Mouse (Mus musculus) lung, adult 2 months (tissue): Measurements from ENCODE around the gene Olfr958. TPM values are rescaled to one million over a fixed set of nuclear protein-coding genes. Genes with fewer than 3 reads are reported as not detected.

Source experiments
- DNase-seq: peaks from one replicate; pipeline ENCODE4 v3.0.0; 2022
- H3K4me1 ChIP-seq: fragments of 200-500 bp; 2 replicates; pipeline ENCODE4 v1.6.1; 2011; ENCODE audit warnings: low read length; ENCODE audit not compliant: control insufficient read depth, insufficient read depth
- H3K4me3 ChIP-seq: fragments of 200-500 bp; replicated peaks from 2 replicates; pipeline ENCODE3; 2011; ENCODE audit warnings: low read depth, mild to moderate bottlenecking, control low read depth, low read length; ENCODE audit errors: extremely low read depth
- CTCF ChIP-seq: fragments of 200-500 bp; IDR thresholded peaks from 2 replicates; pipeline ENCODE4 v1.5.1; 2011; ENCODE audit warnings: mild to moderate bottlenecking, low read length, control low read depth; ENCODE audit not compliant: insufficient read depth
- POLR2A ChIP-seq: fragments of 200-500 bp; IDR thresholded peaks from 2 replicates; pipeline ENCODE4 v1.6.1; 2011; ENCODE audit warnings: low read depth, mild to moderate bottlenecking, control low read depth, low read length, borderline replicate concordance; ENCODE audit errors: extremely low read depth
- WGBS: fragments of 180-500 bp; shearing (Covaris S2); methylation state at CpG from one replicate; pipeline ENCODE4 v1.1.7; 2018; 5-methylcytosine and 5-hydroxymethylcytosine counted together
- polyA plus RNA-seq: library from polyadenylated mRNA; depleted of rRNA; stranded (reverse); fragments of >200 nt; gene quantifications from 2 replicates; pipeline ENCODE4 v1.2.3, GENCODE M21; 2012; rRNA removed

The Olfr958 gene
- not detected in 2 replicates for polyA plus RNA-seq

- WGBS, result 55% methylated on average over 2 of the region's 2 CpGs
- no peak for DNase-seq
- Histone ChIP-seq H3K4me3 (no peak within 1 kb of the TSS), H3K4me1 (no peaks in the 10 kb centered on the region)
- no peak for TF ChIP-seq CTCF
- TF ChIP-seq POLR2A, result no peak
Measured at GRCm38 (mm10) chr9:39553946-39554345, at the start of gene Olfr958. TSS of gene Olfr958 (minus strand) at chr9:39554054.

DNA sequence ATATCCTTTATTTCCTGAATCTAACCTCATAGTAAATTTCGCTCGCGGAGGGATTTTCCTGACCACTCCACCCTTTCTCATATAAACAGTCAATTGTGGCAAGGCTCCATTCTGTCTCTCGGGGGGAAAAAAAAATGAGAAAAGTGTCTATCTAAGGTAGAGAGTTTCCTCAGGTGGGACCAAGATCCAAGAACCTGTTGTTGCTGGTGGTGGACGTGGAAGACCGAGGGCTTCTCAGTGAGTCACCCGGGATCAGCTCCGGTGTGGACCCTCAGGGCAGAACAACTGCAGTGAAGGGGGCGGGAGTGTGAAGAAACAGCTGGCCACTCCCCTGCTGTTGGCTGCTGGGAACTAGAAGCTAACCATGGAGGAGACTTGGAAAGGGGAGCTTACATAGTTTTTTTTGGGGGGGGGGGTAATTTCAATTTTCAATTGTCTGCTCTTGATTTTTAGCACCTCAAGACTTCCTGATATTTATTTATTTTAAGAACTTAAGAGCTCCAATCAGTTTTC lies 49.5 kb upstream of the Olfr958 start:
- Histone ChIP-seq H3K4me1 (no peaks in the 10 kb centered on the region), H3K4me3 (no peak overlapping the region)
- WGBS, result 2% methylated on average over 9 of the region's 9 CpGs
- TF ChIP-seq POLR2A, result no peak
- no peak for TF ChIP-seq CTCF
- DNase-seq, result no peak

DNA sequence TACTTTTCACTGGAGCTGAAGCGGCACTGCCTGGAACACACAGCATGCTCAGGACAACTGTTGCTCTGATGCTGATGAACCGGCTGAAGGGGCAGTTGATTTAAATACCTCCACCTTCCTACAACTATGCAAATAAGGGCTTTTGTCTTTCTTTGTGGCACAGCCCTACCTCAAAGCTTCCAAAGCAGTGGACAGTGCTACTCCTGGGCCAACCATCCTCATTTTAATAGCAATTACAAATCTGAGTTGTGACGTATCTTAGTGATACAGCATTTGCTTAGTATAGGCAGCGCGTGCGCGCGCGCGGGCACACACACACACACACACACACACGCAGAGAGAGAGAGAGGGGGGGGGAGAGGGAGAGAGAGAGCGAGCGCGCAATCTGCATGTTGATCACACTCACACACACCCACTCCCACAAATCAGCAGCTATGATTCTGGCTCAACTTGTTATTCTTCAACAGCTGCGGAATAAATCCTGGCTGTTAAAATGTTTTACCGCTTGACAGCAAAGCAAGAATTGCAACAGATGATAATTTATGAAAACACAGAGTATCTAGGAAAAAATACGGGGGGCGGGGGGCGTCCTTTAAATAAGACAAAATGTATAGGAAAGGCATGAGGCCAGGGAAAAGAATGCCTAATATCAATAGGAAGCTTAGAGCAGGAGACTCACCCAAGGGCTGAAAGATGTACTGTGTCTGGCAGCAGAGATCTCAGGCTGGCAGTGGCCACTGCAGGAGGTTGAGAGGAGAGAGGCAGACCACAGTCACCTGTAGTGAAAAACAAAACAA lies 48.9 kb upstream of the Olfr958 start:
- Histone ChIP-seq H3K4me1 (no peaks in the 10 kb centered on the region), H3K4me3 (no peak overlapping the region)
- WGBS, result 3% methylated on average over 19 of the region's 19 CpGs
- no peak for DNase-seq
- no peak for TF ChIP-seq POLR2A
- TF ChIP-seq CTCF, result no peak

DNA sequence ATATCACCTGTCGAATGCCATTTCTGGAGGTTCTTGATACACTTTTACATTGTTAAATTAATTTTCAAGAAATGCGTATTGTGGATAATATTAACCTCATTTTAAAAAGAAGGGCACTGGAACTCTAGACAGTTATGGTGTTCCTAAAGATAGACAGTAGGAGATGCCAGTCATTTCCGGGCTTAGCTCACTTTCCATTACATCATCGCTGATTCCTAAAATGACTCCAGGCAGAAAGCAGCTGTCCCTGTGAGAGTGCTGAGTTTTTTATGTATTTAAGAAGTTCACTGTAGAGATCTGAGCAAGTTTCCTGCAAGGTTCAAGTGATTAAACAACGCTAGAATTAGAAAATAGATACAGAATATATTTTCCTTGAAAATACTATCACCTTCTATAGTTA lies 23.2 kb upstream of the Olfr958 start:
- DNase-seq, result no peak
- Histone ChIP-seq H3K4me3 (no peak overlapping the region), H3K4me1 (no peaks in the 10 kb centered on the region)
- 74% methylated on average over 5 of the region's 5 CpGs for WGBS
- TF ChIP-seq CTCF, result no peak
- TF ChIP-seq POLR2A, result no peak

GRCm38 (mm10) chr9:39575469-39575868 lies 21.6 kb upstream of the Olfr958 start, which contains the start of gene Olfr959:
TSS of gene Olfr959 (minus strand) at chr9:39575569.
- TF ChIP-seq CTCF, result no peak
- no peak for TF ChIP-seq POLR2A
- Histone ChIP-seq H3K4me3 (no peak within 1 kb of the TSS), H3K4me1 (no peaks in the 10 kb centered on the region)
- DNase-seq, result no peak
- WGBS, result 76% methylated on average over 3 of the region's 3 CpGs

GRCm38 (mm10) chr9:39558349-39558647 lies 4.4 kb upstream of the Olfr958 start:
- DNase-seq, result no peak
- Histone ChIP-seq H3K4me1 (no peaks in the 10 kb centered on the region), H3K4me3 (no peak overlapping the region)
- TF ChIP-seq POLR2A, result no peak
- TF ChIP-seq CTCF, result no peak

- H3K4me3 ChIP-seq, result no peak overlapping the region
- no peaks in the 10 kb centered on the region for H3K4me1 ChIP-seq
- no peak for DNase-seq
- TF ChIP-seq POLR2A, result no peak
- no peak for TF ChIP-seq CTCF
- WGBS, result 57% methylated on average over 3 of the region's 3 CpGs
Measured at GRCm38 (mm10) chr9:39557529-39558348, 3.9 kb upstream of the Olfr958 start.

- H3K4me1 ChIP-seq, result no peaks in the 10 kb centered on the region
- no peak for TF ChIP-seq CTCF
- no peak for TF ChIP-seq POLR2A
- H3K4me3 ChIP-seq, result no peak overlapping the region
- no peak for DNase-seq
- WGBS, result 65% methylated on average over 5 of the region's 5 CpGs
Measured at GRCm38 (mm10) chr9:39550806-39551205, 3.0 kb downstream of the Olfr958 start.

GRCm38 (mm10) chr9:39523616-39524285 lies 30.1 kb downstream of the Olfr958 start:
- Histone ChIP-seq H3K4me3 (no peak overlapping the region), H3K4me1 (no peaks in the 10 kb centered on the region)
- WGBS, result 55% methylated on average over 1 of the region's 1 CpGs
- DNase-seq, result no peak
- TF ChIP-seq CTCF, result no peak
- no peak for TF ChIP-seq POLR2A
